In the genomic region with DNA sequence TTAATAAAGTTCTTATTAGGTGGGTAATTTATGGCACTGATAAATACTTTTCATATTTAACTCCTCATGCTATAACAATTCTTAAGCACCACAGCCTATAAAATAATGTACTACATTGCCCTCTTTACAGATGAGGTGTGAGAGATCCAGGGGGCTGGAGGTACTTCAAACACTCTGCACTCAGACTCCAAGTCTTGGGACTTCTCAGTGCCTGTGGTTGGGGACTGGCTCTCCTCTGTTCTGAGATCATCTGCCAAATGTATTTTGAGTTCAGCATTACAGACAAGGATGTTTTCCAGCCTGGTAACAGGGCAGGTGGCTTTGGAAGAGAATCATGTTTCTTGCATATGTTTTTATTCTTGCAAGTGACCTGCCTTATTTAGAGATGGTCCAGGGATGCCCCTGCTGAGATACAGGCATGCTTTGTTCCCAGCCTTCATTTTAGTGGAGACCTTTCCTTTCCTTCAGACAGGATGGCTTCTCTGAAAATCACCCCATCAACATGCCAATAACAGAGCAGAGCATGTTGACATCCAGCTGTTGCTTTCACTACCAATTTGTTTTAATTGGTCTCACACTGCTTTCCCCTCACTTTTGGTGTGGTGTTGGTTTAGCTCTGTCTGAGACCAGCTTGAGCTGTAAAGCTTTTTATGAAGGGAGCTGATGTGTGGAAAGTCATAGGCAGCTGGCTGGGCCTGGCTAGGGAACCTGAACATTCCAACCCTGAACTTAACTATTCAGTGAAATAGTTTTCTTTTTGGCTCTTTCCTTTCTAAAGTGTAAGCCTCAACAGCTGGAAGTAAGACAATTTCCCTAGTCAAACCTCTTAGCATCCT, we compare ENCODE assay signal across 20 mouse cellular contexts.
"Had no signal": no experiment of that assay in that cellular context is flagged by ENCODE, and none has a peak within 500 bp of the region (broad histone marks: within the 10 kb centered on the region; RNA-seq: fewer than 3 reads in every experiment).

No protein-coding gene starts in this region.

- H3K9ac ChIP-seq: kidney, embryonic 15.5 days; liver, embryonic 13.5 days; liver, postnatal 0 days; lung, embryonic 15.5 days; neural tube, embryonic 12.5 days had no signal

- H3K27me3 ChIP-seq: kidney, embryonic 15.5 days; liver, embryonic 13.5 days; lung, embryonic 15.5 days; megakaryocyte, embryonic 14.5 days; neural tube, embryonic 12.5 days had no signal

- H3K4me1 ChIP-seq: kidney, embryonic 15.5 days; liver, embryonic 13.5 days; lung, embryonic 15.5 days; megakaryocyte, embryonic 14.5 days; neural tube, embryonic 12.5 days had no signal

- H3K36me3 ChIP-seq: kidney, embryonic 15.5 days; liver, embryonic 13.5 days; lung, embryonic 15.5 days; neural tube, embryonic 12.5 days had no signal

- H3K9me3 ChIP-seq: kidney, embryonic 15.5 days; liver, embryonic 13.5 days; lung, embryonic 15.5 days; neural tube, embryonic 12.5 days had no signal

- DNase-seq: kidney, adult 2 months; kidney, postnatal 14 days; liver; liver, embryonic 13.5 days; liver, postnatal 0 days; lung, postnatal 14 days; right cerebral cortex, postnatal 4 days; spleen, adult 18-20 months; thymus, adult 18-20 months; thymus, postnatal 14 days had no signal

- H3K4me2 ChIP-seq: kidney, embryonic 15.5 days; liver, embryonic 13.5 days; lung, embryonic 15.5 days; midbrain, embryonic 11.5 days; neural tube, embryonic 12.5 days had no signal

- ATAC-seq: intestine, embryonic 16.5 days; liver, postnatal 0 days; midbrain, embryonic 16.5 days had no signal

- H3K27ac ChIP-seq: kidney, embryonic 15.5 days; left cerebral cortex, adult 2 months; liver, embryonic 13.5 days; lung, embryonic 15.5 days; macrophage; neural tube, embryonic 12.5 days had no signal

- H3K4me3 ChIP-seq: kidney, embryonic 15.5 days; left cerebral cortex, adult 2 months; liver, embryonic 13.5 days; lung, embryonic 15.5 days; megakaryocyte, embryonic 14.5 days; myocyte; neural tube, embryonic 12.5 days had no signal
